Mouse (Mus musculus) adrenal gland, postnatal 4 days (tissue): ENCODE results near the gene Olfr293. TPM values are rescaled to one million over a fixed set of nuclear protein-coding genes. Genes with fewer than 3 reads are reported as not detected.

Source experiments
- DNase-seq, 2 experiments: peaks; one replicate each; pipeline ENCODE4 v3.0.0; 2021 to 2022; ENCODE audit warnings: low spot score in 2 of 2, mixed read lengths in 2 of 2
- long read RNA-seq, 2 experiments: library from polyadenylated mRNA; stranded (forward); transcript quantifications; one replicate each; pipeline ENCODE4 v2.0.0; 2021
- total RNA-seq, 2 experiments: library from RNA; stranded (reverse); gene quantifications; 2 replicates each; pipeline ENCODE4 v1.2.3; 2021

Olfr293 gene
- not detected for total RNA-seq
- long read RNA-seq, experiment 1, result 0 reads
- long read RNA-seq, experiment 2, result 0 reads

DNA sequence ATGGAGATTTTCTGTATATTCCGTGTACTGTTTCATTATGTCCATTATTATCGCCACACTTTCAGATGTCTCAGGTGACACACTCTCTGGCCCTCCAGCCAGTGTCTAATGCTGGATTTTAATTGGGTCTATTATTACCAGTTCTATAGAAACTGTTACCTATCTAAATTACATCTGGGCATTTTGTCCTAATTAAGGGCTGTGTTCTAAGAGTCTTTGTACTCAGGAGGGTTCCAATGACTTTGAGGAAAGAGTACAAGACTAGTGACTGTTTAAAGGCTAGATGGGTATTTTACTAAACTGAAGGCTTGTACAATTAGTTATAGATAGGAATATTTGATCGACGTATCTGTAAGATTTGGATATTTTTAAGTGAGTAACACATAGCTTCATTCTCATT lies at the start of gene Olfr293:
Olfr293 (plus strand) TSS at position 301 of the 400 bp plus-strand sequence.
- no peak for DNase-seq

GRCm38 (mm10) chr7:86616543-86616942 lies 32.3 kb upstream of the Olfr293 start, which contains the start of gene Olfr294:
TSS of gene Olfr294 (minus strand) at chr7:86616643.
- DNase-seq, result no peak

GRCm38 (mm10) chr7:86688030-86688429 lies 39.2 kb downstream of the Olfr293 start, which contains the start of gene Olfr292:
TSS of gene Olfr292 (plus strand) at chr7:86688330.
- DNase-seq, result no peak

Other genes starting within 250 kb of the Olfr293 start
- not detected for gene Olfr301, start 245.2 kb upstream of the Olfr293 start, total RNA-seq
- gene Olfr299, start 189.1 kb upstream of the Olfr293 start, total RNA-seq, result not detected
- not detected for gene Olfr298, start 156.6 kb upstream of the Olfr293 start, total RNA-seq
- not detected for gene Olfr297, start 129.1 kb upstream of the Olfr293 start, total RNA-seq
- gene Olfr295, start 65.2 kb upstream of the Olfr293 start, total RNA-seq, result not detected
- not detected for gene Olfr294, start 32.4 kb upstream of the Olfr293 start, total RNA-seq
- gene Olfr292, start 39.3 kb downstream of the Olfr293 start, total RNA-seq, result not detected
- 1 to 10 TPM; 1.1 to 1.2 TPM for gene Folh1, start 126.9 kb downstream of the Olfr293 start, total RNA-seq
- gene Vmn2r77, start 146.0 kb downstream of the Olfr293 start, total RNA-seq, result not detected